Mouse (Mus musculus) left cerebral cortex, adult 11 months (tissue): ENCODE measurements around the gene Olfr478.
"Not testable (repeated sequence)": the region's sequence is repeated elsewhere in the genome, so short reads cannot be mapped to it uniquely, and the experiment has no call there.

ENCODE experiments used
- DNase-seq: peaks from one replicate; pipeline ENCODE4 v3.0.0; 2022; ENCODE audit warnings: low spot score

Gene Olfr478

DNA sequence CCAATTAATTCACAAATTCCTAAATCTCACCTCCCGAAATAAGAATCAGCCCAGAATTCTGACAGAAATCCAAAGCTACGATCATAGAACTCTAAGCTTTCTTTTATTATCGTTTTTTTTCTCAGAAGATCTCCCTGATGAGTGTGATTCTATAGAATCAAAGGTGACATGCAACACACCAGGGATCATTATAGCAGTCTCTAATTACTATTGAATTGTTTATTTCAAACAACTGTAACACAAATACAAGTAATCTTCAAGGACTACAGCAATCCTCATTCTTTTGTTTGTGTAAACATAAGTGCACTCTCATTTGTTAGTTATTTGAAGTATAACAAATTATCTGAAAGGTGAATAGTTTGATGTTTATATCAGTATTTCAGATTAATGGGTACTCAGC is at the start of gene Olfr478:
TSS of gene Olfr478 (minus strand) at position 101 of the 400 bp plus-strand sequence.
- DNase-seq: no peak

- DNase-seq: no peak
Measured at GRCm38 (mm10) chr7:108079555-108079954, 45.8 kb upstream of the Olfr478 start, which contains the start of gene Olfr481. TSS of gene Olfr481 (plus strand) at chr7:108079855.

DNA sequence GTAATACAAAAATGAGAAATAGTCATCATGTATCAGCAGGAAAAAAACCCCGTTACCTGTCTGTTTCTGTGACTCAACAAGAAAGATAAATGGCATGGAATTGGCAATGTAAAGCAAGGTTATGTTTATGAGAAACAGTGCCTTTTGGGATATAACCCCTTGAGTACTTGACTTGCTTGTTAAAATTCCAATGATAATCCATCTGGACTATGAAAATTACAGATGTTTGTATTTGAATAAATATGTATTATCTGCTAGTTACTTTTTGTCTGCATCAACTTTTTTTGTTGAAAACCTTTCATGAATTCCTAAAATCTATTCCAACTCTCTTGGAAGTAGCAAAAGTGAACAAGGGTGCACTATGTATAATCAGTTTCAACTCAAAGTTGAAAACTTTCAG is 33.5 kb upstream of the Olfr478 start, which contains the start of gene Olfr480:
TSS of gene Olfr480 (minus strand) at position 101 of the 400 bp plus-strand sequence.
- DNase-seq: no peak

- no peak for DNase-seq
Measured at GRCm38 (mm10) chr7:108050393-108050792, 16.6 kb upstream of the Olfr478 start, which contains the start of gene Olfr479. TSS of gene Olfr479 (plus strand) at chr7:108050693.

DNA sequence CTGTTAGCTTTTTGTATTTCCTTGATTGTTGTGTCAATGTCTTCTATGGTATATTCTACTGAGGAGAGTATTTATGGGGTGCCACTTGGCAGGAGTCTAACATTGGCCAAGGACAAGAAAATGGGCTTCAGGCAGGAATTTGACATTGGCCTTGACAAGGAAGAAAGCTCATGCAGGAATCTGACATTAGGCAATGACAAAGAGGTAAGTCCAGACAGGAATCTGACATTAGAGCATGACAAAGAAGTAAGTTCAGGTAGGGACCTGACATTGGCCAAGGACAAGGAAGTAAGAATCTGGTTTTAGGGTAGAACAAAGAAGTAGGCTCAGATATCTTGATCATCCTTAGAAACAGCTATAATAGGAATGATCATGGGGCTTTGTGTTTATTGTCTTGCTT is 19.5 kb downstream of the Olfr478 start:
- not testable (repeated sequence) for DNase-seq

DNA sequence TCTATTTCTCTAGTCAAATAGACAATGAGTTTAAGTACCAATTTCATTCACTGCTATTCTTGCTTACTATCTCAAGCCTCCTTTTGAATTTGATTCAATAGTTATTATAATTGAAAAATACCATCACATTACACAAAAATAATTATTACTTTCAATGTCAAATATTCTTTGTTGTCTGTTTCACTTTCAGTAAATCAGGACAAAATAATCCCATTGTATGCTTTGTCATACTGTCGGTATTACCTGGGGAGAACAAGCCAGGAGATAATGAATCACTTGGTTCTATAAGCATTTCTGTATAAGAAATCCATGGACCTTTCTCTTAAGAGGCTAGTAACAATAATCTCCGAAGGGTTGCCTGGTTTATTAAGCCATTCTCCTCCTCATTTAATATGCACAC is 47.4 kb downstream of the Olfr478 start, which contains the start of gene Olfr477:
TSS of gene Olfr477 (plus strand) at position 301 of the 400 bp plus-strand sequence.
- no peak for DNase-seq
